Comparison of ENCODE assay signal across 7 mouse cellular contexts in genomic region chr12:83688316-83689086, GRCm38 (mm10). TPM values are rescaled to one million over a fixed set of nuclear protein-coding genes. Genes with fewer than 3 reads are reported as not detected.
DNase-seq lines count a peak whose midpoint lies in the region; ATAC-seq and TF ChIP-seq lines count a peak whose summit lies in the region.

No protein-coding gene starts in this region.

- ATAC-seq in frontal cortex, adult (ENCODE audit: low TSS enrichment) = peak; percentile 63
- peak; percentile 86 for ATAC-seq in midbrain, embryonic 16.5 days

- no peaks in the 10 kb centered on the region for H3K9me3 ChIP-seq in midbrain, embryonic 16.5 days (replicated peaks; ENCODE audit: control insufficient read depth, low read length, poor library complexity, severe bottlenecking)

- peak overlapping the region; percentile 80 for H3K4me2 ChIP-seq in midbrain, embryonic 16.5 days (ENCODE audit: low read length)

- peak overlapping the region; percentile 78 for H3K27ac ChIP-seq in thymus, adult 2 months (ENCODE audit: control insufficient read depth, insufficient read depth, low read length)
- H3K27ac ChIP-seq in left cerebral cortex, adult 2 months = peak overlapping the region; percentile 93
- H3K27ac ChIP-seq in midbrain, embryonic 16.5 days (ENCODE audit: low read length) = peak overlapping the region; percentile 94

- intact Hi-C loops in left cerebral cortex, adult 2 months (cut with DNase I) = loop anchor here (5.0 kb wide), 3 partner anchors 36 to 91 kb away; partner anchors contain the start of genes Rbm25 and Zfyve1

- H3K27me3 ChIP-seq in thymus, adult 2 months (ENCODE audit: control insufficient read depth, insufficient read depth, low read length) = no peaks in the 10 kb centered on the region
- H3K27me3 ChIP-seq in midbrain, embryonic 16.5 days (ENCODE audit: control insufficient read depth, insufficient read depth, low read depth, low read length) = no peaks in the 10 kb centered on the region

- no peaks in the 10 kb centered on the region; the same call in 1 of the 2 replicates for H3K36me3 ChIP-seq in thymus, adult 2 months (ENCODE audit: control insufficient read depth, insufficient read depth, low read length)
- peaks cover 2% of the 10 kb centered on the region; the same call in 1 of the 2 replicates for H3K36me3 ChIP-seq in midbrain, embryonic 16.5 days (ENCODE audit: control insufficient read depth, insufficient read depth, low read length)

- H3K9ac ChIP-seq in midbrain, embryonic 16.5 days (ENCODE audit: low read depth, low read length) = peak overlapping the region; percentile 91

- under 1% methylated on average over 49 of the region's 49 CpGs for WGBS in thymus, adult 2 months
- under 1% methylated on average over 49 of the region's 49 CpGs for WGBS in midbrain, embryonic 16.5 days

- no peaks in the 10 kb centered on the region for H3K4me1 ChIP-seq in thymus, adult 2 months (replicated peaks; ENCODE audit: control insufficient read depth, insufficient read depth, low read length)
- peaks cover 18% of the 10 kb centered on the region for H3K4me1 ChIP-seq in midbrain, embryonic 16.5 days (ENCODE audit: control insufficient read depth, insufficient read depth, low read length)

- no peak for TF ChIP-seq POLR2A in thymus, adult 2 months (IDR thresholded peaks at IDR 0.05; ENCODE audit: control insufficient read depth, extremely low read depth, insufficient read depth, low read length, poor library complexity)

- TF ChIP-seq CTCF in thymus, adult 2 months (IDR thresholded peaks at IDR 0.05; ENCODE audit: borderline replicate concordance, control insufficient read depth, extremely low read depth, insufficient read depth, low read length, poor library complexity) = no peak
- no peak for TF ChIP-seq CTCF in left cerebral cortex, adult 2 months (IDR thresholded peaks at IDR 0.05)

- DNase-seq in thymus, adult 2 months = peak; percentile 43
- no peak for DNase-seq in thymus, postnatal 14 days
- peak; percentile 14 for DNase-seq in brain, embryonic 18.5 days (ENCODE audit: low read depth, low spot score)
- peak in 1 of 2 experiments; percentile 45 for DNase-seq in left cerebral cortex, adult 2 months (ENCODE audit: extremely low spot score in 1 of 2, low spot score in 2 of 2)
- no peak for DNase-seq in yolk sac, embryonic 10.5 days (ENCODE audit: low spot score)

- peak overlapping the region; percentile 84 for H3K4me3 ChIP-seq in thymus, adult 2 months (ENCODE audit: control insufficient read depth, insufficient read depth, low read length)
- H3K4me3 ChIP-seq in left cerebral cortex, adult 2 months = peak overlapping the region; percentile 79
- peak overlapping the region; percentile 97 for H3K4me3 ChIP-seq in midbrain, embryonic 16.5 days (ENCODE audit: low read depth, low read length)

RNA-seq across cellular contexts. Expression of gene Psen1, which starts 0.5 kb away (rescaled TPM):
- polyA plus RNA-seq in thymus, adult 2 months (2012; rRNA removed) = 31.3 and 31.5 TPM in 2 replicates
- 10 to 100 TPM; 60.7 to 61.7 TPM for total RNA-seq in left cerebral cortex, adult 2 months (2021)
- 72.7 and 74.9 TPM in 2 replicates for polyA plus RNA-seq in midbrain, embryonic 16.5 days (2015; fragmentation: Nextera tagmentation; extraction: Ambion mirVana)

RNA-seq across cellular contexts. Expression of gene Rbm25, which starts 57.5 kb away (rescaled TPM):
- 45.1 and 49.2 TPM in 2 replicates for polyA plus RNA-seq in thymus, adult 2 months (2012; rRNA removed)
- total RNA-seq in left cerebral cortex, adult 2 months (2021) = 100 to 1,000 TPM; 109 to 127 TPM
- 236 and 262 TPM in 2 replicates for polyA plus RNA-seq in midbrain, embryonic 16.5 days (2015; fragmentation: Nextera tagmentation; extraction: Ambion mirVana)

Comparison
In these comparisons a context has a peak if more than half of its experiments do, and no peak if none do; other contexts are left out.
1. DNase-seq: peak in thymus, adult 2 months (single experiment) and brain, embryonic 18.5 days (single experiment); none in thymus, postnatal 14 days (single experiment) and yolk sac, embryonic 10.5 days (single experiment).
2. Peak in every context shown above with its lines, with median percentiles within 50 percentile points of each other: H3K27ac ChIP-seq and H3K4me3 ChIP-seq.